Mouse (Mus musculus) kidney, postnatal 10 days (tissue): Measurements from ENCODE around the gene Vmn1r172.
"Not testable (repeated sequence)": the region's sequence is repeated elsewhere in the genome, so short reads cannot be mapped to it uniquely, and the experiment has no call there.

Source experiments
- DNase-seq: peaks from one replicate; pipeline ENCODE4 v3.0.0; 2021; ENCODE audit warnings: mixed read lengths

Vmn1r172 gene

DNA sequence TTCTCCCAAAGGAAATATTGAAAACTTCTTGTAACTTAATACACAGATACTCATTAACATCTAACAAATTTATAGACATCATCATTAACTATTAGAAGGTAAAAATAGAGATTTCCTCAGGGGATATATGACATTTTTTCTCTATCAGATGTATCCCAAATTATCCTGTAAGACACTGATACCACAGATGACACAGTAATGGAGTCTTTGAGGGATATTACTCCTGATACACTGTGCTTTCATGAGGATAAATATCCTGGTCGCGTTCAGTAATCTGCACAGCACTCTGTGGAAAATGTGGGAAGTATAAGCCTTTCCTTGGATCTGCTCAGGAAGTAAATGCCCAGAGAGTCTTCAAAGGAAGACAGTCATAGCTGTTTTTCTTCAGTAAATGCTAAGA is at the start of gene Vmn1r172:
Gene Vmn1r172 (plus strand): TSS at position 301 of the 400 bp plus-strand sequence.
- DNase-seq: no peak

- no peak for DNase-seq
Measured at GRCm38 (mm10) chr7:23630422-23630821, 27.7 kb upstream of the Vmn1r172 start, which contains the start of gene Vmn1r171. Gene Vmn1r171 (plus strand): TSS chr7:23630722.

- not testable (repeated sequence) for DNase-seq
Measured at GRCm38 (mm10) chr7:23700403-23700802, 42.3 kb downstream of the Vmn1r172 start, which contains the start of gene Vmn1r173. Gene Vmn1r173 (plus strand): TSS chr7:23700703.
